Comparison of ENCODE assay signal across 10 mouse cellular contexts in the genomic region with DNA sequence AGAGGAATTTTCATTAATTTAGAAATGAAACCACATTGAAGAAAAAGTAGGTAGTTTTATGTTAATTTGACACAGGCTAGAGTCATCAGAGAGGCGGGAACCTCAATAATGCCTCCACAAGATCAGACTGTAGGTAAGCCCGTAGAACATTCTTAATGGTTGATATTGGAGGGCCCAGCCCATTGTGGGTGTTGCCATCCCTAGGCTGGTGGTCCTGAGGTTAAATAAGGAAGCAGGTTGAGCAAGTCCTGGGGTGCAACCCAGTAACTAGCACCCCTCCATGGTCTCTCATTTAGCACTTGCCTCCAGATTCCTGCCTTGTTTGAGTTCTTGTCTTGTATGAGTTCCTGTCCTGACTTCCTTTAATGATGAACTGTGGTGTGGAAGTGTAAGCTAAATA. TPM values are rescaled to one million over a fixed set of nuclear protein-coding genes. Genes with fewer than 3 reads are reported as not detected.
A peak's percentile ranks its signal among the peaks of the same experiment; 100 is the strongest.
DNase-seq lines count a peak whose midpoint lies in the region; ATAC-seq and TF ChIP-seq lines count a peak whose summit lies in the region.
"Had no signal": no experiment of that assay in that cellular context is flagged by ENCODE, and none has a peak within 500 bp of the region (broad histone marks: within the 10 kb centered on the region; RNA-seq: fewer than 3 reads in every experiment).

No protein-coding gene starts in this region.

- DNase-seq in CH12.LX (ENCODE audit: extremely low read depth), result no peak
- DNase-seq in forebrain, postnatal 0 days, result no peak
- peak; percentile 86 for DNase-seq in midbrain, embryonic 11.5 days (ENCODE audit: low spot score, missing footprints)
- no peak for DNase-seq in gastrocnemius, postnatal 36 days
- DNase-seq in thymus, postnatal 25 days, result no peak
- DNase-seq in cerebellum, postnatal 36 days, result no peak
- DNase-seq: gastrocnemius, postnatal 10 days; left cerebral cortex, postnatal 4 days had no signal

- no peak for TF ChIP-seq RAD21 in CH12.LX (IDR thresholded peaks at IDR 0.05; ENCODE audit: low read depth, low read length)

- peak overlapping the region; percentile 81 for H3K4me3 ChIP-seq in heart, embryonic 16.5 days (ENCODE audit: low read length)
- H3K4me3 ChIP-seq in heart, embryonic 12.5 days, result no peak overlapping the region
- H3K4me3 ChIP-seq in CH12.LX (replicated peaks in 1 of 3; ENCODE audit: low read depth in 2 of 3, low read length in 2 of 3, poor library complexity in 1 of 3), result peak overlapping the region; percentile 58 to 88 (median 75)
- H3K4me3 ChIP-seq in forebrain, postnatal 0 days (ENCODE audit: low read depth, low read length), result peak overlapping the region; percentile 68
- H3K4me3 ChIP-seq in midbrain, embryonic 11.5 days (ENCODE audit: low read depth, low read length), result peak overlapping the region; percentile 97

- no peak for TF ChIP-seq CTCF in CH12.LX (conservative IDR thresholded peaks at IDR 0.05 in 1 of 2, IDR thresholded peaks at IDR 0.05 in 1 of 2; ENCODE audit: low read depth in 2 of 2, low read length in 2 of 2)
- TF ChIP-seq CTCF in forebrain, postnatal 0 days (IDR thresholded peaks at IDR 0.05; ENCODE audit: low read depth), result no peak

- intact Hi-C loops in gastrocnemius, postnatal 36 days (cut with DNase I), result no loop called here

- no peaks in the 10 kb centered on the region for H3K9me3 ChIP-seq in heart, embryonic 16.5 days (replicated peaks; ENCODE audit: control insufficient read depth, low read length)
- H3K9me3 ChIP-seq in heart, embryonic 12.5 days (replicated peaks), result no peaks in the 10 kb centered on the region
- H3K9me3 ChIP-seq in CH12.LX (replicated peaks; ENCODE audit: low read length), result no peaks in the 10 kb centered on the region
- H3K9me3 ChIP-seq in forebrain, postnatal 0 days (ENCODE audit: low read length), result no peaks in the 10 kb centered on the region
- no peaks in the 10 kb centered on the region for H3K9me3 ChIP-seq in midbrain, embryonic 11.5 days (ENCODE audit: control insufficient read depth, low read length)

- H3K79me2 ChIP-seq in CH12.LX (replicated peaks; ENCODE audit: control insufficient read depth, extremely low read depth, insufficient read depth, poor library complexity, severe bottlenecking), result peaks cover 33% of the 10 kb centered on the region

- peak overlapping the region; percentile 96 for H3K4me2 ChIP-seq in heart, embryonic 16.5 days (ENCODE audit: low read depth, low read length)
- H3K4me2 ChIP-seq in heart, embryonic 12.5 days, result no peak overlapping the region
- peak overlapping the region; percentile 92 for H3K4me2 ChIP-seq in CH12.LX (ENCODE audit: insufficient read depth, low read depth, poor library complexity, severe bottlenecking)
- H3K4me2 ChIP-seq in forebrain, postnatal 0 days (ENCODE audit: low read depth), result peak overlapping the region; percentile 76
- H3K4me2 ChIP-seq in midbrain, embryonic 11.5 days, result peak overlapping the region; percentile 47

- H3K27ac ChIP-seq in heart, embryonic 16.5 days (ENCODE audit: low read length), result no peak overlapping the region
- no peak overlapping the region for H3K27ac ChIP-seq in heart, embryonic 12.5 days (ENCODE audit: poor library complexity, severe bottlenecking)
- no peak overlapping the region for H3K27ac ChIP-seq in CH12.LX (ENCODE audit: insufficient read depth, low read depth)
- no peak overlapping the region for H3K27ac ChIP-seq in forebrain, postnatal 0 days (ENCODE audit: low read depth, low read length)
- no peak overlapping the region for H3K27ac ChIP-seq in midbrain, embryonic 11.5 days (ENCODE audit: low read depth, low read length)

- H3K27me3 ChIP-seq in heart, embryonic 16.5 days (ENCODE audit: control insufficient read depth, insufficient read depth, low read length), result peaks cover 28% of the 10 kb centered on the region
- H3K27me3 ChIP-seq in heart, embryonic 12.5 days (replicated peaks), result peaks cover 29% of the 10 kb centered on the region
- peaks cover 1% of the 10 kb centered on the region for H3K27me3 ChIP-seq in CH12.LX (replicated peaks)
- no peaks in the 10 kb centered on the region for H3K27me3 ChIP-seq in forebrain, postnatal 0 days (ENCODE audit: insufficient read depth, low read length)
- no peaks in the 10 kb centered on the region for H3K27me3 ChIP-seq in midbrain, embryonic 11.5 days (ENCODE audit: control insufficient read depth, insufficient read depth, low read length)

- TF ChIP-seq POLR2A in CH12.LX (IDR thresholded peaks at IDR 0.05; ENCODE audit: low read depth, low read length), result no peak

- H3K4me1 ChIP-seq in heart, embryonic 16.5 days (ENCODE audit: control insufficient read depth, insufficient read depth, low read length), result peaks cover 3% of the 10 kb centered on the region; the same call in 1 of the 2 replicates
- peaks cover 5% of the 10 kb centered on the region; the same call in 1 of the 2 replicates for H3K4me1 ChIP-seq in heart, embryonic 12.5 days (replicated peaks)
- H3K4me1 ChIP-seq in CH12.LX (ENCODE audit: control insufficient read depth in 1 of 2, insufficient read depth in 2 of 2), result peaks cover 5 to 41% of the 10 kb centered on the region in 2 experiments; a peak in 3 of 4 replicates
- H3K4me1 ChIP-seq in forebrain, postnatal 0 days (ENCODE audit: insufficient read depth), result peaks cover 38% of the 10 kb centered on the region
- H3K4me1 ChIP-seq in midbrain, embryonic 11.5 days (ENCODE audit: control insufficient read depth, insufficient read depth, low read length), result peaks cover 25% of the 10 kb centered on the region

- TF ChIP-seq EP300 in CH12.LX (IDR thresholded peaks at IDR 0.05; ENCODE audit: low read length), result no peak

- dilution Hi-C loops in CH12.LX (cut with MboI; ENCODE audit: extremely low pct_ligation_motif_present, extremely low pct_unique_long_range_greater_than_20kb, low sequenced_read_pairs), result no loop called here

- 74% methylated on average over 2 of the region's 2 CpGs for WGBS in heart, embryonic 16.5 days
- 68% methylated on average over 2 of the region's 2 CpGs for WGBS in heart, embryonic 12.5 days
- WGBS in forebrain, postnatal 0 days, result 19% methylated on average over 2 of the region's 2 CpGs
- WGBS in midbrain, embryonic 11.5 days, result 57% methylated on average over 2 of the region's 2 CpGs

- no peak overlapping the region for H3K9ac ChIP-seq in heart, embryonic 16.5 days (ENCODE audit: low read length)
- H3K9ac ChIP-seq in heart, embryonic 12.5 days, result no peak overlapping the region
- H3K9ac ChIP-seq in CH12.LX (ENCODE audit: insufficient read depth, low read depth), result peak overlapping the region; percentile 18
- H3K9ac ChIP-seq in forebrain, postnatal 0 days, result peak overlapping the region; percentile 98
- H3K9ac ChIP-seq in midbrain, embryonic 11.5 days (ENCODE audit: low read length), result peak overlapping the region; percentile 98

- no peaks in the 10 kb centered on the region for H3K36me3 ChIP-seq in heart, embryonic 16.5 days (ENCODE audit: control insufficient read depth, insufficient read depth)
- no peaks in the 10 kb centered on the region for H3K36me3 ChIP-seq in heart, embryonic 12.5 days
- H3K36me3 ChIP-seq in CH12.LX (replicated peaks in 1 of 2; ENCODE audit: control insufficient read depth in 1 of 2, insufficient read depth in 1 of 2, low read length in 1 of 2), result no peaks in the 10 kb centered on the region
- no peaks in the 10 kb centered on the region for H3K36me3 ChIP-seq in forebrain, postnatal 0 days (ENCODE audit: insufficient read depth)
- H3K36me3 ChIP-seq in midbrain, embryonic 11.5 days (ENCODE audit: control insufficient read depth, insufficient read depth, low read length), result no peaks in the 10 kb centered on the region

- ATAC-seq in heart, embryonic 16.5 days (replicated peaks; ENCODE audit: extremely low read depth, insufficient read depth, low FRiP score), result no peak
- ATAC-seq in heart, embryonic 12.5 days (ENCODE audit: insufficient number of reproducible peaks, low FRiP score), result no peak
- no peak for ATAC-seq in forebrain, postnatal 0 days
- ATAC-seq in midbrain, embryonic 11.5 days (ENCODE audit: low FRiP score), result no peak

- in situ Hi-C loops in CH12.LX (cut with MboI; ENCODE audit: low pct_ligation_motif_present, low pct_unique_long_range_greater_than_20kb, low sequenced_read_pairs), result no loop called here

TF ChIP-seq in CH12.LX, 34 proteins besides CTCF, POLR2A, EP300 and RAD21:
- TF ChIP-seq ZMIZ1 (IDR thresholded peaks at IDR 0.05; ENCODE audit: low read depth, low read length) (no peak), TCF12 (IDR thresholded peaks at IDR 0.05; ENCODE audit: low read depth, low read length) (no peak), JUN (IDR thresholded peaks at IDR 0.05; ENCODE audit: insufficient read depth, low read depth, low read length) (no peak), USF2 (conservative IDR thresholded peaks at IDR 0.05; ENCODE audit: low read depth, low read length) (no peak), PAX5 (IDR thresholded peaks at IDR 0.05; ENCODE audit: low read length) (no peak)

RNA-seq across cellular contexts. Expression of a gene that starts 1.5 kb away (rescaled TPM):
- 0.45 and 0.58 TPM in 2 replicates for polyA plus RNA-seq in heart, embryonic 16.5 days (2015; fragmentation: Nextera tagmentation; extraction: Ambion mirVana)
- 0.73 and 0.87 TPM in 2 replicates for polyA plus RNA-seq in heart, embryonic 12.5 days (2016; fragmentation: Nextera tagmentation; extraction: Ambion mirVana)
- 13.1 and 15.0 TPM in 2 replicates for total RNA-seq in CH12.LX (2012; rRNA removed)
- total RNA-seq in CH12.LX (2014; rRNA removed), result 14.8 and 15.9 TPM in 2 replicates
- 8.2 and 13.6 TPM in 2 replicates for polyA plus RNA-seq in CH12.LX (2012; ENCODE audit: insufficient read length, low read depth)
- 100 and 104 TPM in 2 replicates for total RNA-seq in forebrain, postnatal 0 days (2014; rRNA removed)
- polyA plus RNA-seq in forebrain, postnatal 0 days (2015; fragmentation: Nextera tagmentation; extraction: Ambion mirVana), result 42.6 and 44.2 TPM in 2 replicates
- 15.9 and 16.0 TPM in 2 replicates for polyA plus RNA-seq in midbrain, embryonic 11.5 days (2014; fragmentation: Nextera tagmentation; extraction: Ambion mirVana)
- total RNA-seq in gastrocnemius, postnatal 36 days (2021), result under 1 TPM in 1 of 2 experiments, not detected in 1; 0.15 TPM

Comparison
In these comparisons a context has a peak if more than half of its experiments do, and no peak if none do; other contexts are left out.
1. H3K9ac ChIP-seq: peak in CH12.LX (single experiment), forebrain, postnatal 0 days (single experiment) and midbrain, embryonic 11.5 days (single experiment); none in heart, embryonic 16.5 days (single experiment) and heart, embryonic 12.5 days (single experiment).